Mouse (Mus musculus) gastrocnemius, postnatal 36 days (tissue): ENCODE measurements around the gene Fam102a. TPM values are rescaled to one million over a fixed set of nuclear protein-coding genes. Genes with fewer than 3 reads are reported as not detected.
"Not testable (repeated sequence)": the region's sequence is repeated elsewhere in the genome, so short reads cannot be mapped to it uniquely, and the experiment has no call there.

ENCODE experiments used
- DNase-seq, 2 experiments: peaks; one replicate each; pipeline ENCODE4 v3.0.0; 2022
- intact Hi-C: fragments of 180-260 bp; cut with DNase I; formaldehyde crosslinking; loops from one replicate; pipeline ENCODE4 v1.15.1; 2025
- long read RNA-seq, 2 experiments: library from polyadenylated mRNA; stranded (forward); transcript quantifications; one replicate each; pipeline ENCODE4 v2.0.0; 2021
- total RNA-seq, 2 experiments: library from RNA; stranded (reverse); gene quantifications; 2 replicates each; pipeline ENCODE4 v1.2.3; 2021

Gene Fam102a
- 1 to 10 TPM; 2.6 to 2.7 TPM for total RNA-seq
- long read RNA-seq, experiment 1, result 0 reads
- long read RNA-seq, experiment 2, full-length matches to known transcripts, result 2 of 2 reads
- long read RNA-seq, experiment 2, partial matches to known transcripts, result 0 of 2 reads
- long read RNA-seq, experiment 2, other reads (novel, unspliced or antisense), result 0 of 2 reads

- peak; percentile 99 to 100 for DNase-seq
- intact Hi-C loops, result no loop called here
These were observed at the start of gene Fam102a for GRCm38 (mm10) chr2:32534733-32535471. TSS of gene Fam102a (plus strand) at chr2:32535332.

- intact Hi-C loops, result loop anchor here (5.0 kb wide), 2 partner anchors 33 to 183 kb away; partner anchors contain the start of genes Naif1 and Slc25a25
- DNase-seq, result no peak
These were observed 49.4 kb upstream of the Fam102a start for GRCm38 (mm10) chr2:32485751-32486150.

- intact Hi-C loops, result loop anchor here (5.0 kb wide), 2 partner anchors 34 to 184 kb away; partner anchors contain the start of genes Naif1 and Slc25a25
- no peak for DNase-seq
These were observed 49.0 kb upstream of the Fam102a start for GRCm38 (mm10) chr2:32486155-32486554.

- peak; percentile 85 to 87 for DNase-seq
These were observed 48.0 kb upstream of the Fam102a start for GRCm38 (mm10) chr2:32487124-32487623.

GRCm38 (mm10) chr2:32488679-32489078, 46.5 kb upstream of the Fam102a start:
- intact Hi-C loops, result loop anchor here (1.0 to 5.0 kb wide), 4 partner anchors 36 to 186 kb away; partner anchors contain the start of genes Naif1 and Slc25a25
- DNase-seq, result peak; percentile 72

More at GRCm38 (mm10) chr2:32487124-32487623, 48.0 kb upstream of the Fam102a start:
- intact Hi-C loops, result loop anchor here (5.0 kb wide), 2 partner anchors 35 to 185 kb away; partner anchors contain the start of genes Naif1 and Slc25a25

GRCm38 (mm10) chr2:32490730-32491129, 44.4 kb upstream of the Fam102a start:
- DNase-seq, intact Hi-C loops: not testable (repeated sequence)

- no peak for DNase-seq
- intact Hi-C loops, result no loop called here
These were observed 42.5 kb upstream of the Fam102a start for GRCm38 (mm10) chr2:32492661-32493060.

- no peak for DNase-seq
- intact Hi-C loops, result no loop called here
These were observed 41.8 kb upstream of the Fam102a start for GRCm38 (mm10) chr2:32493301-32493701.

- intact Hi-C loops, result no loop called here
- DNase-seq, result no peak
These were observed 40.6 kb upstream of the Fam102a start for GRCm38 (mm10) chr2:32494522-32494921.

- DNase-seq, result no peak
These were observed 39.9 kb upstream of the Fam102a start for GRCm38 (mm10) chr2:32495185-32495726.

GRCm38 (mm10) chr2:32496190-32496589, 38.9 kb upstream of the Fam102a start:
- intact Hi-C loops, result no loop called here

More at GRCm38 (mm10) chr2:32495185-32495726, 39.9 kb upstream of the Fam102a start:
- intact Hi-C loops, result no loop called here

GRCm38 (mm10) chr2:32499365-32499764, 35.8 kb upstream of the Fam102a start:
- intact Hi-C loops, result no loop called here
- no peak for DNase-seq

More at GRCm38 (mm10) chr2:32496190-32496589, 38.9 kb upstream of the Fam102a start:
- no peak for DNase-seq

- no peak for DNase-seq
- intact Hi-C loops, result no loop called here
These were observed 34.7 kb upstream of the Fam102a start for GRCm38 (mm10) chr2:32500461-32500860.

- DNase-seq, result no peak
- intact Hi-C loops, result no loop called here
These were observed 33.3 kb upstream of the Fam102a start for GRCm38 (mm10) chr2:32501754-32502324.

GRCm38 (mm10) chr2:32502843-32503242, 32.3 kb upstream of the Fam102a start:
- intact Hi-C loops, result no loop called here
- DNase-seq, result no peak

GRCm38 (mm10) chr2:32503588-32503987, 31.5 kb upstream of the Fam102a start:
- intact Hi-C loops, result no loop called here
- no peak for DNase-seq

- intact Hi-C loops, result no loop called here
- no peak for DNase-seq
These were observed 29.6 kb upstream of the Fam102a start for GRCm38 (mm10) chr2:32505536-32505935.

GRCm38 (mm10) chr2:32506673-32507668, 28.2 kb upstream of the Fam102a start:
- DNase-seq, result peak in 1 of 2 experiments; percentile 27
- intact Hi-C loops, result no loop called here

- intact Hi-C loops, result no loop called here
- no peak for DNase-seq
These were observed 27.2 kb upstream of the Fam102a start for GRCm38 (mm10) chr2:32507906-32508305.
